ENCODE assay signal across 17 mouse cellular contexts in the genomic region with DNA sequence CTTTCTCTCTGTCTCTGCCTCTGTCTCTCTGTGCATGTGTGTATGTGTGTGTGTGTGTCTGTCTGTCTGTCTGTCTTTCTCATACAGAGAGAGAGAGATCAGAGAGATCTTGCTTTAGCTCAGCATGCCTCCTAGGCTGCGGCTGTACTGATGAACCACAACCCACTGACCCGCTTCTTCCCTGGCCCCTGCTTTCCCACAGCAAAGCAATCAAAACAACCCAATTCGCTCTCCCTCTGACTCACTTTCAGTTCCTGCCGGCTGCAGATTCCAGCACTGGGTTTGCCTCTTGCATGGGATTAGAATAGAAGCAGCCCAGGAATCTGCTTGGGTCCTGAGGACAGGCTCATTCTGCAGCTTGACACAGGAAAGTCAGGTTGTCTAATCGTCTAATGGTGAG. TPM values are rescaled to one million over a fixed set of nuclear protein-coding genes. Genes with fewer than 3 reads are reported as not detected.
DNase-seq lines count a peak whose midpoint lies in the region; ATAC-seq and TF ChIP-seq lines count a peak whose summit lies in the region.
"Had no signal": no experiment of that assay in that cellular context is flagged by ENCODE, and none has a peak within 500 bp of the region (broad histone marks: within the 10 kb centered on the region; RNA-seq: fewer than 3 reads in every experiment).

No protein-coding gene starts in this region.

- TF ChIP-seq CTCF in kidney, postnatal 0 days (IDR thresholded peaks at IDR 0.05; ENCODE audit: low read depth): no peak

- peak; percentile 41 for DNase-seq in gastrocnemius, postnatal 14 days
- DNase-seq in gastrocnemius, adult 18-20 months (ENCODE audit: low spot score): no peak
- DNase-seq in kidney, postnatal 0 days (ENCODE audit: low spot score): peak; percentile 36
- no peak for DNase-seq in kidney, adult 11 months
- DNase-seq in adipocyte (ENCODE audit: low spot score): peak; percentile 86
- no peak for DNase-seq in retina, embryonic 14.5 days (ENCODE audit: low spot score)
- DNase-seq: cerebellum, adult 2 months; liver, embryonic 13.5 days; lung, postnatal 10 days; thymus, postnatal 4 days had no signal

- peaks cover 7% of the 10 kb centered on the region; the same call in 1 of the 2 replicates for H3K4me1 ChIP-seq in kidney, postnatal 0 days (replicated peaks; ENCODE audit: insufficient read depth, low read length)
- H3K4me1 ChIP-seq in stomach, embryonic 16.5 days (ENCODE audit: control insufficient read depth, insufficient read depth, low read length): peaks cover 12% of the 10 kb centered on the region
- H3K4me1 ChIP-seq: neural tube, embryonic 12.5 days had no signal

- intact Hi-C loops in gastrocnemius, postnatal 14 days (cut with DNase I; ENCODE audit: low total_unique reads): no loop called here

- H3K4me3 ChIP-seq in kidney, postnatal 0 days (replicated peaks; ENCODE audit: low read depth, low read length): no peak overlapping the region
- H3K4me3 ChIP-seq in stomach, embryonic 16.5 days (replicated peaks; ENCODE audit: low read length): no peak overlapping the region
- H3K4me3 ChIP-seq: layer of hippocampus, adult 2 months; left cerebral cortex, adult 2 months; liver, embryonic 13.5 days; neural tube, embryonic 12.5 days had no signal

- no peak overlapping the region for H3K9ac ChIP-seq in kidney, postnatal 0 days (ENCODE audit: low read depth, low read length)
- H3K9ac ChIP-seq in stomach, embryonic 16.5 days (ENCODE audit: low read length): no peak overlapping the region
- H3K9ac ChIP-seq: liver, embryonic 13.5 days; neural tube, embryonic 12.5 days had no signal

- no peak overlapping the region for H3K27ac ChIP-seq in kidney, postnatal 0 days
- peak overlapping the region; percentile 39; the same call in 1 of the 2 replicates for H3K27ac ChIP-seq in stomach, embryonic 16.5 days (ENCODE audit: low read length)
- H3K27ac ChIP-seq: layer of hippocampus, adult 2 months; left cerebral cortex, adult 2 months; liver, embryonic 13.5 days; neural tube, embryonic 12.5 days had no signal

- no peaks in the 10 kb centered on the region for H3K27me3 ChIP-seq in kidney, postnatal 0 days (ENCODE audit: insufficient read depth, low read length)
- no peaks in the 10 kb centered on the region for H3K27me3 ChIP-seq in stomach, embryonic 16.5 days (ENCODE audit: control insufficient read depth, insufficient read depth, low read length)
- H3K27me3 ChIP-seq: liver, embryonic 13.5 days; neural tube, embryonic 12.5 days had no signal

- no peak for ATAC-seq in kidney, postnatal 0 days (replicated peaks; ENCODE audit: low FRiP score, low read depth)
- no peak for ATAC-seq in stomach, embryonic 16.5 days (ENCODE audit: insufficient read depth, low FRiP score)
- no peak for ATAC-seq in granulocyte monocyte progenitor cell, adult 5-6 weeks (replicated peaks; ENCODE audit: poor library complexity, severe bottlenecking)
- ATAC-seq: forebrain, embryonic 14.5 days; inflammation-experienced regulatory T-cells, adult 6 months had no signal

- WGBS in kidney, postnatal 0 days: 25% methylated on average over 5 of the region's 5 CpGs
- 31% methylated on average over 5 of the region's 5 CpGs for WGBS in stomach, embryonic 16.5 days

- H3K36me3 ChIP-seq in kidney, postnatal 0 days (ENCODE audit: insufficient read depth, low read length): no peaks in the 10 kb centered on the region
- H3K36me3 ChIP-seq in stomach, embryonic 16.5 days (ENCODE audit: control insufficient read depth, insufficient read depth, low read length): no peaks in the 10 kb centered on the region
- H3K36me3 ChIP-seq: liver, embryonic 13.5 days; neural tube, embryonic 12.5 days had no signal

- no peaks in the 10 kb centered on the region for H3K9me3 ChIP-seq in kidney, postnatal 0 days (replicated peaks; ENCODE audit: low read length)
- H3K9me3 ChIP-seq in stomach, embryonic 16.5 days (replicated peaks; ENCODE audit: control insufficient read depth, low read length): no peaks in the 10 kb centered on the region
- H3K9me3 ChIP-seq: liver, embryonic 13.5 days; neural tube, embryonic 12.5 days had no signal

- no peak overlapping the region for H3K4me2 ChIP-seq in kidney, postnatal 0 days (ENCODE audit: low read length)
- H3K4me2 ChIP-seq in stomach, embryonic 16.5 days (ENCODE audit: low read depth, low read length): no peak overlapping the region
- H3K4me2 ChIP-seq: liver, embryonic 13.5 days; neural tube, embryonic 12.5 days had no signal

RNA-seq across cellular contexts. Expression of a gene that starts 46.1 kb away (rescaled TPM):
- 10 to 100 TPM; 24.1 to 24.9 TPM for total RNA-seq in gastrocnemius, postnatal 14 days (2021)
- total RNA-seq in gastrocnemius, adult 18-20 months (2021): 10 to 100 TPM; 15.9 to 16.3 TPM
- 5.3 and 5.4 TPM in 2 replicates for polyA plus RNA-seq in kidney, postnatal 0 days (2015; fragmentation: Nextera tagmentation; extraction: Ambion mirVana)
- 13.3 and 14.3 TPM in 2 replicates for polyA plus RNA-seq in stomach, embryonic 16.5 days (2015; fragmentation: Nextera tagmentation; extraction: Ambion mirVana)
- 23.4 and 24.7 TPM in 2 replicates for total RNA-seq in granulocyte monocyte progenitor cell, adult 5-6 weeks (2014; fragmentation: Nextera tagmentation)
- 9.1 and 11.2 TPM in 2 replicates for total RNA-seq in granulocyte monocyte progenitor cell, adult 5-6 weeks (2017)

Comparison
In these comparisons a context has a peak if more than half of its experiments do, and no peak if none do; other contexts are left out.
1. DNase-seq: peak in gastrocnemius, postnatal 14 days (single experiment), kidney, postnatal 0 days (single experiment) and adipocyte (single experiment); none in gastrocnemius, adult 18-20 months (single experiment), kidney, adult 11 months (single experiment) and retina, embryonic 14.5 days (single experiment).